Mouse (Mus musculus): ENCODE results near the gene Eif2b1.

DNA sequence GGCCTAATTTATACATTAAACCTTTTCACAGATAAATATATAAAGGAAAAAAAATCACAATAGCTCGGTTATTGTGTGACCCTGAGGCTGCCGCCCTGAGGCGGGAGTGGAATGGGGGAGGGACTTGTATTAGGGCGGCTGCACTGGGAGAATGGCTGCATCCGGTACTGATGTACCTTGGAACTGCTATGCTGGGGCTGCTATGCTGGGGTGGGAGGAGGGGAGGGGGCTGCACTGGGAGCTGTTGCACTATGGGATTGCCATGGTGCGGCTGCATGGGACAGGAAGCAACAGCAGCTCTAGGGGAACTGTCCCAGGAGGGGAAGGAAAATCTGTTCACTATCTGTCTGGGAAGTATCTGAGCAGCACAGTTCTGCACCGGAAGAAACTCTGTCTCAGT, 46.5 kb downstream of the Eif2b1 start:
- no peak for TF ChIP-seq CTCF (IDR thresholded peaks at IDR 0.05; ENCODE audit: low read depth, low read length)
- no peak for TF ChIP-seq GATA1 (IDR thresholded peaks at IDR 0.05; ENCODE audit: borderline replicate concordance, low read length)
- TF ChIP-seq TAL1 (conservative IDR thresholded peaks at IDR 0.05; ENCODE audit: low read depth, low read length) = no peak
- TF ChIP-seq POLR2AphosphoS5 (IDR thresholded peaks at IDR 0.05; ENCODE audit: insufficient replicate concordance, low read depth, low read length) = no peak

All from G1E (cell line).